Mouse (Mus musculus): ENCODE data around the gene Fzd4. TPM values are rescaled to one million over a fixed set of nuclear protein-coding genes. Genes with fewer than 3 reads are reported as not detected.

The Fzd4 gene
- polyA plus RNA-seq, 1 experiment from 2014 or later: 12.8 TPM

DNA sequence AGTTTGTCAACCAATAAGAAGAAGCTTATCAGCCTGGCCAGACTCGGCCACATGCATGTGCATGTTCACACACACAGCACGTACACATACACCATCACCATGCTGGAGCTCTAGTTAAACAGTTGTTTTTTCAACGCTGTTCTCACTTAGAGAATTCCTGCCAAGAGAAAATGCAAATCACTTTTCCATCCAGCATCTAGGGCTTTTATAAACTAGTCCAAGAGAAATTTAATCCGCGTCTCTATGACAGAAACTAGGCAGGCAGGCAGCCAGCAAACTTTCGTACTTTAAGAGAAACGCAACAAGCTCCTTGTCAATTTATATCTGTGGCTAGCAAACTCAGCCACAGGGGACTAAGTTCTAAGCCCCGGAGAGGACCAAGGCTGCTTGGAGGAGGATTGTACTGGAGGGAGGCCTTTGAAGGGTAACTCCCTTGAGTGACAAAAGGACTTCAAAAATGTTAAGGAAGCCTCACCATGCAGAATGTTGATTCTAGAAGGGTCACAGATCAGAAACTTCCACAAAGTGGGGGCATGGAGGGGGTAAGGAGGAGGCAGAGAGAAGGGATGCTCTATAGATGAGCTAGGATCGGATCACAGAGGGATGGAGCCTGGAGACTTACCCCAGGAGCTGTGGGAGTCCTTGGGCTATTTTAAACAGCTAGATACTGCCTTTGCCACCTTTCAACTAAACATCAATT lies 29.2 kb downstream of the Fzd4 start:
- Histone ChIP-seq H3K27me3 (replicated peaks) (no peaks in the 10 kb centered on the region), H3K9ac (no peak overlapping the region), H3K27ac (peak overlapping the region; percentile 50; the same call in 1 of the 2 replicates), H3K4me1 (no peaks in the 10 kb centered on the region), H3K4me2 (no peak overlapping the region), H3K4me3 (replicated peaks) (no peak overlapping the region), H3K36me3 (no peaks in the 10 kb centered on the region), H3K9me3 (no peaks in the 10 kb centered on the region)
- ATAC-seq (ENCODE audit: insufficient read depth, low FRiP score, low read depth): no peak
- WGBS: 46% methylated on average over 9 of the region's 9 CpGs

GRCm38 (mm10) chr7:89433893-89434616 lies 29.9 kb downstream of the Fzd4 start:
- WGBS: 48% methylated on average over 8 of the region's 8 CpGs

GRCm38 (mm10) chr7:89436404-89436803 lies 32.2 kb downstream of the Fzd4 start:
- no peaks in the 10 kb centered on the region for H3K36me3 ChIP-seq
- no peak overlapping the region for H3K27ac ChIP-seq
- H3K4me3 ChIP-seq (replicated peaks): no peak overlapping the region
- H3K9ac ChIP-seq: no peak overlapping the region
- H3K4me1 ChIP-seq: no peaks in the 10 kb centered on the region
- no peak for ATAC-seq (ENCODE audit: insufficient read depth, low FRiP score, low read depth)
- no peaks in the 10 kb centered on the region for H3K9me3 ChIP-seq
- H3K27me3 ChIP-seq (replicated peaks): no peaks in the 10 kb centered on the region
- no peak overlapping the region for H3K4me2 ChIP-seq
- WGBS: 59% methylated on average over 5 of the region's 5 CpGs

More at GRCm38 (mm10) chr7:89433893-89434616, 29.9 kb downstream of the Fzd4 start:
- Histone ChIP-seq H3K9ac (no peak overlapping the region), H3K4me1 (no peaks in the 10 kb centered on the region), H3K4me3 (replicated peaks) (no peak overlapping the region), H3K4me2 (no peak overlapping the region), H3K27ac (no peak overlapping the region), H3K9me3 (no peaks in the 10 kb centered on the region), H3K27me3 (replicated peaks) (no peaks in the 10 kb centered on the region), H3K36me3 (no peaks in the 10 kb centered on the region)
- ATAC-seq (ENCODE audit: insufficient read depth, low FRiP score, low read depth): peak; percentile 51

DNA sequence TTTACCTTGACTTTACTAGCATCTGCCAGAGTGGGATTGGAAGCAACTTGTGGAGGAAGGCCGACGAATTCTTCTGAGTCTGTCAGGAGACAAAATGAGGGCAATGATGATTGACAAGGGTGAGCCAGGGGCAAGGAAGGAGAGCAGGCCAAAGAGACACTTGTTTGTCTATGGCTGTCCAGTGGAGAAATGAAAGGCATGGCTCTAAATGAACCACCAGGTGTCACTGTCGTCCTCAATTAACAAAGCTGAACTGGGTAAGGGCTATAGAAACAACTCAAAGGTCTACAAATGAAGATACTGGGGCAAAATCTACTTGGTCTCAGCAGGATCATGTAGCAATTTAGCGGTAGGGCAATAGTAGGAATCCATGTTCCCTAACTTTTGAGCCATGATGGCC lies 33.4 kb downstream of the Fzd4 start:
- Histone ChIP-seq H3K4me3 (replicated peaks) (no peak overlapping the region), H3K4me1 (no peaks in the 10 kb centered on the region), H3K27me3 (replicated peaks) (no peaks in the 10 kb centered on the region), H3K9me3 (no peaks in the 10 kb centered on the region), H3K36me3 (no peaks in the 10 kb centered on the region), H3K4me2 (no peak overlapping the region), H3K9ac (no peak overlapping the region), H3K27ac (no peak overlapping the region)
- 55% methylated on average over 4 of the region's 4 CpGs for WGBS
- no peak for ATAC-seq (ENCODE audit: insufficient read depth, low FRiP score, low read depth)

GRCm38 (mm10) chr7:89441291-89441690 lies 37.1 kb downstream of the Fzd4 start:
- 57% methylated on average over 7 of the region's 7 CpGs for WGBS

GRCm38 (mm10) chr7:89442242-89442641 lies 38.1 kb downstream of the Fzd4 start:
- ATAC-seq (ENCODE audit: insufficient read depth, low FRiP score, low read depth): no peak
- WGBS: 66% methylated on average over 4 of the region's 4 CpGs
- no peaks in the 10 kb centered on the region for H3K4me1 ChIP-seq
- H3K27me3 ChIP-seq (replicated peaks): no peaks in the 10 kb centered on the region
- H3K27ac ChIP-seq: no peak overlapping the region
- H3K4me3 ChIP-seq (replicated peaks): no peak overlapping the region
- H3K4me2 ChIP-seq: no peak overlapping the region
- H3K36me3 ChIP-seq: no peaks in the 10 kb centered on the region
- no peak overlapping the region for H3K9ac ChIP-seq
- no peaks in the 10 kb centered on the region for H3K9me3 ChIP-seq

More at GRCm38 (mm10) chr7:89441291-89441690, 37.1 kb downstream of the Fzd4 start:
- no peak overlapping the region for H3K27ac ChIP-seq
- no peaks in the 10 kb centered on the region for H3K36me3 ChIP-seq
- no peak for ATAC-seq (ENCODE audit: insufficient read depth, low FRiP score, low read depth)
- H3K4me2 ChIP-seq: no peak overlapping the region
- H3K4me1 ChIP-seq: no peaks in the 10 kb centered on the region
- no peak overlapping the region for H3K9ac ChIP-seq
- no peak overlapping the region for H3K4me3 ChIP-seq (replicated peaks)
- no peaks in the 10 kb centered on the region for H3K27me3 ChIP-seq (replicated peaks)
- no peaks in the 10 kb centered on the region for H3K9me3 ChIP-seq

DNA sequence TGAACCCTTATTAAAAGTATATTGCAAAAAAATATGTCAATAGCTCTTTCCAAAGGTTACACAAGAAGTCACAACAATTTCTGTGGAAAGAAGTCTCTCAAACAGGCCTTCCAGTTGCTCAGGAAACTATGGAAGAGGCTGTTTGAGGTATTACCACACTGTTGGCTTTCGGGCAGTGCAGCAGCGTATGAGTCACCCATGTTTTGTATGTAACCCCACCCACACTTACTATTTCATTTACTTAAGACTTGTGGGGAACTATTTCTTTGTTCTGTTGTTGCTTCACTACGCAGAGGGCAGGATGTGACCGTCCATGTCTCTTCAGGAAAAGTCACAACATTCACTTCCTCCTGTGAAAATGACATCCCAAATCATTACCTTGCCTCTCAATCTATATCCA lies 41.0 kb downstream of the Fzd4 start:
- H3K4me1 ChIP-seq: no peaks in the 10 kb centered on the region
- no peak overlapping the region for H3K4me3 ChIP-seq (replicated peaks)
- H3K27ac ChIP-seq: no peak overlapping the region
- no peaks in the 10 kb centered on the region for H3K9me3 ChIP-seq
- ATAC-seq (ENCODE audit: insufficient read depth, low FRiP score, low read depth): 0 out of 2 replicates have a peak, but pooled peaks have one; percentile 50
- H3K27me3 ChIP-seq (replicated peaks): no peaks in the 10 kb centered on the region
- no peaks in the 10 kb centered on the region for H3K36me3 ChIP-seq
- no peak overlapping the region for H3K4me2 ChIP-seq
- WGBS: 66% methylated on average over 4 of the region's 4 CpGs
- no peak overlapping the region for H3K9ac ChIP-seq

GRCm38 (mm10) chr7:89450312-89450711 lies 46.2 kb downstream of the Fzd4 start:
- Histone ChIP-seq H3K4me2 (no peak overlapping the region), H3K27ac (no peak overlapping the region), H3K27me3 (replicated peaks) (no peaks in the 10 kb centered on the region), H3K9ac (no peak overlapping the region), H3K36me3 (no peaks in the 10 kb centered on the region), H3K4me3 (replicated peaks) (no peak overlapping the region), H3K4me1 (no peaks in the 10 kb centered on the region), H3K9me3 (no peaks in the 10 kb centered on the region)
- WGBS: 60% methylated on average over 2 of the region's 2 CpGs
- ATAC-seq (ENCODE audit: insufficient read depth, low FRiP score, low read depth): no peak

DNA sequence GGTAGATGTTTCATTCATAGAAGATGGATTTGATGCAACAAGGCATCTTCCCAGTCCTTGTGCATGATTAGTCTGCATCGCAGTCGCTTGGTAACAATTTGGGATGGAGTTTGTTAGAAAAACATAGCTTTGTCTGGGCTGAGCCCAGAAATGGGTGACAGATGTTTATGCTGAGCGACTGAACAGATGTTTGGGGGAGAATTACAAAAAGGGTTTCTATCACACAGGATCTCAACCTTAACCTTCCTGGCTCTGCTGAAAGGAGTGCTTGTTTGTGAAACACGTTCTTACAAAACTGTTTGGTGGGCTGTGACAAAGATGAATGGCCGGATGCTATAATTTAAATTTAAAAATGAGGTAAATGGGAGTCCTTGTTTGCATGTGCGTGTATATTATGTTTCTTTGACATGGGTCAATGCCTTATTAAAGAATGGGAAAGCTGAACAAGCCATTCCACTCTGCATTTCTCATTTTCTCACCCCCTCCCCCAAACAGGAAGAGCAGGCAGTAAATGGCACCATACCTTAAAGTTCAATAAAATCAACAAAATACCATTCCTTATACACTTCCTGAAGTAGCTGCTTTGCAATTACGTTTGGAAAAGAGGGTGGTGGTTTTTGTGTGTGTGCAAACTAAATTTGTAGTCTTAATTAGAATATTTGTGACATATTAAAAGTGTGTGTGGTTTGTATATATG lies 52.4 kb downstream of the Fzd4 start:
- Histone ChIP-seq H3K36me3 (no peaks in the 10 kb centered on the region), H3K27me3 (replicated peaks) (no peaks in the 10 kb centered on the region), H3K27ac (no peak overlapping the region), H3K4me1 (no peaks in the 10 kb centered on the region), H3K4me2 (no peak overlapping the region), H3K9me3 (no peaks in the 10 kb centered on the region), H3K9ac (no peak overlapping the region), H3K4me3 (replicated peaks) (no peak overlapping the region)
- 22% methylated on average over 7 of the region's 7 CpGs for WGBS
- ATAC-seq (ENCODE audit: insufficient read depth, low FRiP score, low read depth): no peak

- H3K4me3 ChIP-seq (replicated peaks): no peak overlapping the region
- no peak overlapping the region for H3K4me2 ChIP-seq
- WGBS: 73% methylated on average over 2 of the region's 2 CpGs
- H3K36me3 ChIP-seq: no peaks in the 10 kb centered on the region
- ATAC-seq (ENCODE audit: insufficient read depth, low FRiP score, low read depth): no peak
- no peaks in the 10 kb centered on the region for H3K27me3 ChIP-seq (replicated peaks)
- no peak overlapping the region for H3K9ac ChIP-seq
- no peak overlapping the region for H3K27ac ChIP-seq
- H3K9me3 ChIP-seq: no peaks in the 10 kb centered on the region
- no peaks in the 10 kb centered on the region for H3K4me1 ChIP-seq
Observed at GRCm38 (mm10) chr7:89459691-89460090, 55.5 kb downstream of the Fzd4 start.

DNA sequence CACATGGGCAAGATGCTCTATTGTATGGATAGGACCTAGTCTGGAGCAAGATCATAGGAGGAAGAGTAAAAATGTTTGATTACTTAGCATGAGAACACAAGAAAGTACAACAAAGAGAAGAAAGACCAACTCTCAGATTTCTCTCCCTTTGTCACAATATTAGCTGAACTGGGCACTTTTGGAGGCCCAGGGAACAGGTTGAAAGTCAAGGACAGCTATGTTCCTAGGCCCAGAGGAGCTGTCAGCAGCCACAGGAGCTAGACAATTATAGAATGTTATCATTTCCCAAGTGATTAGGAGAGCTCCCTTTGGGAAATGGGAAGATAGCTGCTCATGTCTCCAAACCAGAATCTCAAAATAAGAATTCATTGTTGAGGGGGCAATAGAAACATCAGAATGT lies 56.8 kb downstream of the Fzd4 start:
- Histone ChIP-seq H3K36me3 (no peaks in the 10 kb centered on the region), H3K27ac (no peak overlapping the region), H3K9ac (no peak overlapping the region), H3K4me3 (replicated peaks) (no peak overlapping the region), H3K4me2 (no peak overlapping the region), H3K9me3 (no peaks in the 10 kb centered on the region), H3K27me3 (replicated peaks) (no peaks in the 10 kb centered on the region), H3K4me1 (no peaks in the 10 kb centered on the region)
- no peak for ATAC-seq (ENCODE audit: insufficient read depth, low FRiP score, low read depth)

- Histone ChIP-seq H3K27ac (no peak overlapping the region), H3K4me2 (no peak overlapping the region), H3K27me3 (replicated peaks) (no peaks in the 10 kb centered on the region), H3K9me3 (no peaks in the 10 kb centered on the region), H3K4me1 (no peaks in the 10 kb centered on the region), H3K4me3 (replicated peaks) (no peak overlapping the region), H3K9ac (no peak overlapping the region), H3K36me3 (no peaks in the 10 kb centered on the region)
- 72% methylated on average over 3 of the region's 3 CpGs for WGBS
- ATAC-seq (ENCODE audit: insufficient read depth, low FRiP score, low read depth): no peak
Observed at GRCm38 (mm10) chr7:89461351-89461750, 57.2 kb downstream of the Fzd4 start.

All from stomach, embryonic 15.5 days (tissue).